Comparison of ENCODE assay signal across 10 mouse cellular contexts in genomic region chr12:29952102-29952501, GRCm38 (mm10). TPM values are rescaled to one million over a fixed set of nuclear protein-coding genes. Genes with fewer than 3 reads are reported as not detected.
A peak's percentile ranks its signal among the peaks of the same experiment; 100 is the strongest.
DNase-seq lines count a peak whose midpoint lies in the region; ATAC-seq and TF ChIP-seq lines count a peak whose summit lies in the region.
"Had no signal": no experiment of that assay in that cellular context is flagged by ENCODE, and none has a peak within 500 bp of the region (broad histone marks: within the 10 kb centered on the region; RNA-seq: fewer than 3 reads in every experiment).

No protein-coding gene starts in this region.

- H3K9me3 ChIP-seq in heart, embryonic 13.5 days = no peaks in the 10 kb centered on the region
- H3K9me3 ChIP-seq in stomach, postnatal 0 days (ENCODE audit: control insufficient read depth, low read length) = no peaks in the 10 kb centered on the region
- H3K9me3 ChIP-seq: hindbrain, embryonic 15.5 days had no signal

- H3K4me3 ChIP-seq in heart, embryonic 13.5 days = no peak overlapping the region
- no peak overlapping the region for H3K4me3 ChIP-seq in stomach, postnatal 0 days (ENCODE audit: low read depth, low read length)
- H3K4me3 ChIP-seq: hindbrain, embryonic 15.5 days had no signal

- WGBS in heart, embryonic 13.5 days = 60% methylated on average over 6 of the region's 6 CpGs
- WGBS in stomach, postnatal 0 days = 48% methylated on average over 6 of the region's 6 CpGs

- intact Hi-C loops in left cerebral cortex, postnatal 14 days (cut with DNase I) = no loop called here

- peak; percentile 40 for DNase-seq in retina, postnatal 1 day
- DNase-seq in retina, embryonic 14.5 days (ENCODE audit: low spot score) = no peak
- peak; percentile 89 to 92 for DNase-seq in kidney, postnatal 25 days
- DNase-seq in stomach, postnatal 0 days (ENCODE audit: low spot score) = no peak
- no peak for DNase-seq in cerebellum, postnatal 36 days
- no peak for DNase-seq in natural killer cell, adult 2 months (ENCODE audit: low spot score in 2 of 2)
- no peak for DNase-seq in left cerebral cortex, postnatal 14 days (ENCODE audit: low spot score in 2 of 2)

- peak overlapping the region; percentile 11; the same call in 1 of the 2 replicates for H3K9ac ChIP-seq in heart, embryonic 13.5 days
- no peak overlapping the region for H3K9ac ChIP-seq in stomach, postnatal 0 days (ENCODE audit: low read length)
- H3K9ac ChIP-seq: hindbrain, embryonic 15.5 days had no signal

- H3K27me3 ChIP-seq in heart, embryonic 13.5 days (replicated peaks) = no peaks in the 10 kb centered on the region
- no peaks in the 10 kb centered on the region for H3K27me3 ChIP-seq in stomach, postnatal 0 days (ENCODE audit: control insufficient read depth, insufficient read depth, low read length)
- H3K27me3 ChIP-seq: hindbrain, embryonic 15.5 days had no signal

- H3K4me2 ChIP-seq in heart, embryonic 13.5 days = no peak overlapping the region
- no peak overlapping the region for H3K4me2 ChIP-seq in stomach, postnatal 0 days (replicated peaks; ENCODE audit: low read depth)
- H3K4me2 ChIP-seq: hindbrain, embryonic 15.5 days had no signal

- TF ChIP-seq CTCF in stomach, postnatal 0 days (IDR thresholded peaks at IDR 0.05; ENCODE audit: low read depth) = no peak

- no peaks in the 10 kb centered on the region; the same call in 1 of the 2 replicates for H3K36me3 ChIP-seq in heart, embryonic 13.5 days
- no peaks in the 10 kb centered on the region for H3K36me3 ChIP-seq in stomach, postnatal 0 days (ENCODE audit: control insufficient read depth, insufficient read depth, low read length)
- H3K36me3 ChIP-seq: hindbrain, embryonic 15.5 days had no signal

- TF ChIP-seq EP300 in stomach, postnatal 0 days (optimal IDR thresholded peaks at IDR 0.05) = no peak

- no peak; the same call in 1 of the 2 replicates for ATAC-seq in heart, embryonic 13.5 days (ENCODE audit: extremely low read depth, insufficient number of reproducible peaks, low FRiP score, low TSS enrichment)
- 0 out of 2 replicates have a peak, but pooled peaks have one; percentile 37 for ATAC-seq in stomach, postnatal 0 days (ENCODE audit: low FRiP score, low TSS enrichment)

- H3K4me1 ChIP-seq in heart, embryonic 13.5 days = peaks cover 77% of the 10 kb centered on the region
- peaks cover 5% of the 10 kb centered on the region; the same call in 1 of the 2 replicates for H3K4me1 ChIP-seq in stomach, postnatal 0 days (replicated peaks; ENCODE audit: control insufficient read depth, insufficient read depth)

- peak overlapping the region; percentile 76 for H3K27ac ChIP-seq in heart, embryonic 13.5 days (replicated peaks)
- H3K27ac ChIP-seq in stomach, postnatal 0 days (replicated peaks) = no peak overlapping the region; the same call in 1 of the 2 replicates
- H3K27ac ChIP-seq: hindbrain, embryonic 15.5 days had no signal

RNA-seq across cellular contexts. Expression of gene Pxdn, which starts 14.7 kb away (rescaled TPM):
- 72.3 and 77.0 TPM in 2 replicates for polyA plus RNA-seq in heart, embryonic 13.5 days (2015; fragmentation: Nextera tagmentation; extraction: Ambion mirVana)
- 19.4 and 20.9 TPM in 2 replicates for polyA plus RNA-seq in stomach, postnatal 0 days (2015; fragmentation: Nextera tagmentation; extraction: Ambion mirVana)
- total RNA-seq in left cerebral cortex, postnatal 14 days (2021) = 10 to 100 TPM; 42.7 to 49.8 TPM
- total RNA-seq: common myeloid progenitor, adult 5-6 weeks had no signal

Comparison
In these comparisons a context has a peak if more than half of its experiments do, and no peak if none do; other contexts are left out.
1. DNase-seq: peak in retina, postnatal 1 day (single experiment) and kidney, postnatal 25 days (2 of 2); none in retina, embryonic 14.5 days (single experiment), stomach, postnatal 0 days (single experiment), cerebellum, postnatal 36 days (0 of 2), natural killer cell, adult 2 months (0 of 2) and left cerebral cortex, postnatal 14 days (0 of 2).